Mouse (Mus musculus): ENCODE data around the gene Neu2. TPM values are rescaled to one million over a fixed set of nuclear protein-coding genes. Genes with fewer than 3 reads are reported as not detected.

The Neu2 gene
- polyA plus RNA-seq, 1 experiment from 2014 or later, result 0.80 TPM

DNA sequence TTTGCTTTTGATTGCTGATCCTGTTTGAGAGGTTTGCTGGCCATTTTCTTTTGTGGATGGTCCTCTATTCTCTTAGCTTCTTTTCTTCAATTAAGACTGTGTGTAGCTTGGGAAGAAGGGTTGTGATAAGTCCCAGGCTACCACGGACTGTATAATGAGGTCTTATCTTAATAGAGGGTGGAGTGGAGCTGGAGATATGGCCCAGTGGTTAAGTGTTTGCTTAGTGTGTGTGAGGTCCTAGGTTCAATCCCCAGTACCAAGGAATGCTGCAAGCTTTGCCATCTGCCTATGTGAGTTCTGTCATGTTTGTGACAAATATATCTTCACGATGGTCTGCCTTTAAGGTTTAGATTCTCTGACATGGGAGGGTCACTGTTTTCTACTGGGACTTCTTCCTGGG lies 118.4 kb downstream of the Neu2 start:
- Histone ChIP-seq H3K27me3 (ENCODE audit: control insufficient read depth, insufficient read depth, low read length) (no peaks in the 10 kb centered on the region), H3K4me2 (replicated peaks; ENCODE audit: low read depth, low read length) (no peak overlapping the region), H3K9ac (ENCODE audit: low read depth, low read length) (no peak overlapping the region), H3K27ac (ENCODE audit: low read depth, low read length) (no peak overlapping the region), H3K4me1 (ENCODE audit: control insufficient read depth, insufficient read depth, low read length) (no peaks in the 10 kb centered on the region), H3K4me3 (ENCODE audit: low read length) (no peak overlapping the region), H3K36me3 (ENCODE audit: control insufficient read depth, insufficient read depth, low read length) (no peaks in the 10 kb centered on the region), H3K9me3 (ENCODE audit: control insufficient read depth, low read length) (no peaks in the 10 kb centered on the region)
- no peak for ATAC-seq (ENCODE audit: low FRiP score, low TSS enrichment)
- WGBS, result 69% methylated on average over 2 of the region's 2 CpGs

DNA sequence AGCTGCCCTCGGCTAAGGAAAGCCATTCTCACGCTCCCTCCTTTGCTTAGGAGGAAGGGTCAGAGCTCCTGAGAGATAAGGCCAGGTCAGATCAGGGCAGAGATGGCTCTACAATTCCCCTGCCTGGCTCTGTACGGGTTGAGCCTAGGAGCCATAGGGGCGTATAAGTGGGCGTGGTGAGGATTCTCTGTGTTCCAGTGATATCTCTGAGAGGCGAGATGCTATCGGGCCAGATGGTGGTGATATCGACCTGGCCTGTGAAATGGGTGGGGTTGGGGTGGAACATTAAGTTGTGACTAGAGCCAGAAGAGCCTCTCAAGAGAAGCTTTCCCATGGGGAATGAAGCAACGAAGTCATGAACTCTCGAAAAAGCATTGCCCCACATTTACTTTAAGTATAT lies 121.9 kb downstream of the Neu2 start:
- no peak overlapping the region for H3K9ac ChIP-seq (ENCODE audit: low read depth, low read length)
- no peak overlapping the region for H3K4me2 ChIP-seq (replicated peaks; ENCODE audit: low read depth, low read length)
- H3K27me3 ChIP-seq (ENCODE audit: control insufficient read depth, insufficient read depth, low read length), result no peaks in the 10 kb centered on the region
- H3K27ac ChIP-seq (ENCODE audit: low read depth, low read length), result no peak overlapping the region
- H3K4me1 ChIP-seq (ENCODE audit: control insufficient read depth, insufficient read depth, low read length), result no peaks in the 10 kb centered on the region
- WGBS, result 73% methylated on average over 10 of the region's 10 CpGs
- no peak for ATAC-seq (ENCODE audit: low FRiP score, low TSS enrichment)
- H3K9me3 ChIP-seq (ENCODE audit: control insufficient read depth, low read length), result no peaks in the 10 kb centered on the region
- H3K4me3 ChIP-seq (ENCODE audit: low read length), result no peak overlapping the region
- no peaks in the 10 kb centered on the region for H3K36me3 ChIP-seq (ENCODE audit: control insufficient read depth, insufficient read depth, low read length)

DNA sequence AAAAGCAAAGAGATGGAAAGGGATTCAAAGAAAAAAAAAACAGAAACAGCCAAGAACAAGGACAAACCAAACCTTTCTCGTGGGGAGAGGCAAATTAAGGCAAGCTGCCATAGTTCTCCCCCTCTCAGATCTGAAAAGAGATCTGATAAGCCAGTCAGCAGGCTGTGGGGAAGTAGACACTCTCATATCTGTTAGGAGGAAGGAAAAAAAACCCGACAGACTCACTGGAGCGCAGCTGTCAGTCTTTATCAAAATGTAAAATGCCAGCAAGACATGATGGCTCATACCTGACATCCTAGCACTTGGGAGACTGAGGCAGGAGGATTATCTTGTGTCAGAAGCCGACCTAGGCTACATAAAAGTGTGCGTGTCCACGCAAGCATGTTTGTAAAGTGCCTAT lies 122.5 kb downstream of the Neu2 start:
- Histone ChIP-seq H3K27me3 (ENCODE audit: control insufficient read depth, insufficient read depth, low read length) (no peaks in the 10 kb centered on the region), H3K27ac (ENCODE audit: low read depth, low read length) (no peak overlapping the region), H3K4me2 (replicated peaks; ENCODE audit: low read depth, low read length) (no peak overlapping the region), H3K4me1 (ENCODE audit: control insufficient read depth, insufficient read depth, low read length) (no peaks in the 10 kb centered on the region), H3K9ac (ENCODE audit: low read depth, low read length) (no peak overlapping the region), H3K36me3 (ENCODE audit: control insufficient read depth, insufficient read depth, low read length) (no peaks in the 10 kb centered on the region), H3K9me3 (ENCODE audit: control insufficient read depth, low read length) (no peaks in the 10 kb centered on the region), H3K4me3 (ENCODE audit: low read length) (no peak overlapping the region)
- 73% methylated on average over 6 of the region's 6 CpGs for WGBS
- no peak for ATAC-seq (ENCODE audit: low FRiP score, low TSS enrichment)

DNA sequence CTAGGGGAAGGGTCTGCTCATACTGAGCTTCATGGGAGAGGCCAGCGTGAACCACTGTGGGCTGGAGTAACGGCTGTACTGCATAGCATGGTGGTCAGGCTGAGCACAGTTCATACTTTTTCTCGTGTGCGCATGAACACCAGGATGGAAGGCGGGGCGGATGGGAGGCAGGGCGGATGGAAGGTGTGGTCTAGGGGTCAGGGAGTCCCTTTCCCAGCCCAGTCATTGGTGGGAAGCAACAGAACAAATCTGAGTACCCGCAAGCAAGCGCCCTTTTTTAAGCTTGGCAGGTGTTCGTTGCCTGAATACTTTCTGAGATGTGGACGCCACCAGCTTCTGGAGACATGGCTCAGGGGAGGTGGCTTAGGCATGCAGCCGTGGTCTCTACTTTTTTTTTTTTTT lies 127.0 kb downstream of the Neu2 start:
- no peak for ATAC-seq (ENCODE audit: low FRiP score, low TSS enrichment)
- H3K4me1 ChIP-seq (ENCODE audit: control insufficient read depth, insufficient read depth, low read length), result 0 out of 2 replicates have a peak, but pooled peaks cover 6% of the 10 kb centered on the region
- no peak overlapping the region for H3K4me2 ChIP-seq (replicated peaks; ENCODE audit: low read depth, low read length)
- 90% methylated on average over 12 of the region's 12 CpGs for WGBS
- H3K9ac ChIP-seq (ENCODE audit: low read depth, low read length), result no peak overlapping the region
- H3K36me3 ChIP-seq (ENCODE audit: control insufficient read depth, insufficient read depth, low read length), result no peaks in the 10 kb centered on the region
- H3K27me3 ChIP-seq (ENCODE audit: control insufficient read depth, insufficient read depth, low read length), result no peaks in the 10 kb centered on the region
- no peak overlapping the region for H3K27ac ChIP-seq (ENCODE audit: low read depth, low read length)
- no peak overlapping the region for H3K4me3 ChIP-seq (ENCODE audit: low read length)
- no peaks in the 10 kb centered on the region for H3K9me3 ChIP-seq (ENCODE audit: control insufficient read depth, low read length)

DNA sequence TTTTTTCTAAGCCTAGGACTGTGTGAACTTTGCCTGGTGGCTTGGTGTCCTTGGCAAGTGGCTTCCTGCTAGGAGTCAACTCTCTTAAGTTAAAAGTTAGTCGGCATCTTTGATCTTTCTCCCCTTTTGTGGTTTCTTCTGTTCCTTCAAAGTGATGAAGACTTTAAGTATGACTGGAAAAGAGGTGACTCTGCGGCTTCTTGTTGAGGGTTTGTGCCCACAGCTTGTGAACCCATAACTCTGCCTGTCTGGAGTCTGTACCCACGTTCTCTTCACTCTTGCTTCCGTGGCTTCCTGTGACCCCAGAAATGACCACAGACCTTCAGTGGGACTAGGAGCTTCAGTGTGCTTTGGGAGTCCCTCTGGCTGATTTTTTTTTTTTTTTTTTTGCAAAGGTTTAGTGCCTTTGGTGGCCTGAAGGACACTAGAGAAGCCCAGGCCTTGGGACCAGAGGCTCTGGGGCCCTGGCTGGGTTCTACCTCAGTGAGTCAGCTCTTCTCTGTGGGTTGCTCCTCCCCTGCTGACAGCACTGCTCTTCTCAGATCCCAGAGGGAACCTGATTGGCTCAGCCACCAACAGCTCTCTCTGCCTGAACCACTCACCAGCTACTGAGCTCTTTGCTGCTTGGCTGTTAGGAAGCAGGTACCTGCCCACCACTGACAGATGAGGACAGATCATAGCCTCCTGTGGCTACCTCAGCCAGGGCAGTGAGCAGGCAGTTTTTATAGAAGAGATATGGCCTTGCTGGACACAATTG lies 127.6 kb downstream of the Neu2 start:
- WGBS, result 81% methylated on average over 4 of the region's 4 CpGs
- Histone ChIP-seq H3K9ac (ENCODE audit: low read depth, low read length) (no peak overlapping the region), H3K36me3 (ENCODE audit: control insufficient read depth, insufficient read depth, low read length) (no peaks in the 10 kb centered on the region), H3K4me1 (ENCODE audit: control insufficient read depth, insufficient read depth, low read length) (0 out of 2 replicates have a peak, but pooled peaks cover 6% of the 10 kb centered on the region), H3K27ac (ENCODE audit: low read depth, low read length) (no peak overlapping the region), H3K9me3 (ENCODE audit: control insufficient read depth, low read length) (no peaks in the 10 kb centered on the region), H3K4me2 (replicated peaks; ENCODE audit: low read depth, low read length) (no peak overlapping the region), H3K4me3 (ENCODE audit: low read length) (no peak overlapping the region), H3K27me3 (ENCODE audit: control insufficient read depth, insufficient read depth, low read length) (no peaks in the 10 kb centered on the region)
- ATAC-seq (ENCODE audit: low FRiP score, low TSS enrichment), result peak; percentile 83

DNA sequence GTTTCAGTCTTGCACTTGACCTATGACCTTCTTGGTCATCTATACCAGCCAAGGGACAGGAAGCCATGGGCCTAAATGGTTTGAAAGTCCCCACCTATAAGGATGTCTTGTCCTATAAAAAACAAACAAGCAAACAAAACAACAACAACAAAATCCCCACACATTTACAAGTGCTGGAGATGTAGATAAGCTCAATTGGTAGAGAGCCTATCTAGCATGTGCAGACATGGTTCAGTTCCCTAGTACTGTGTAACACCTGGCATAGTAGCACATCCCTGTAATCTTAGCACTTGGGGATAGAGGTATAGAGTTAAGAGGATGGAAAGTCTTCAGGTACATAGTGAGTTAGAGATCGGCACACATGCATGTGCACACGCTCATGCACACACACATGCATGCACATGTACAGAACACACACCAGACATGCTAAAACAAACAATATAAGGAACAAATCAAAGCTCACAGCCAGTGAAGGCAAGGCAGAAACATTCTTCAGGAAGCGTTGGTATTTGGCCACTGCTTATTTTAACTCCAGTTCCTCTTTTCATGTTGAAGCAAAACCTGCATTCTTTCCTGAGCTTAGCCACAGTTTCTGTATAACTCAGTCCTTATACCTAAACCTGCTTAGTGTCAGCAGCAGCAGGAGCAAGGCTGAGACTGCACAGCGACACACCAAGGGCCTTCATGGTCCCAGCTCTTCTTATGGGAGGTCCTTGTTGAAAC lies 128.3 kb downstream of the Neu2 start:
- no peak overlapping the region for H3K27ac ChIP-seq (ENCODE audit: low read depth, low read length)
- no peaks in the 10 kb centered on the region for H3K27me3 ChIP-seq (ENCODE audit: control insufficient read depth, insufficient read depth, low read length)
- no peaks in the 10 kb centered on the region for H3K36me3 ChIP-seq (ENCODE audit: control insufficient read depth, insufficient read depth, low read length)
- 89% methylated on average over 4 of the region's 4 CpGs for WGBS
- H3K9ac ChIP-seq (ENCODE audit: low read depth, low read length), result no peak overlapping the region
- H3K4me3 ChIP-seq (ENCODE audit: low read length), result no peak overlapping the region
- ATAC-seq (ENCODE audit: low FRiP score, low TSS enrichment), result no peak
- no peaks in the 10 kb centered on the region for H3K9me3 ChIP-seq (ENCODE audit: control insufficient read depth, low read length)
- no peak overlapping the region for H3K4me2 ChIP-seq (replicated peaks; ENCODE audit: low read depth, low read length)
- 0 out of 2 replicates have a peak, but pooled peaks cover 6% of the 10 kb centered on the region for H3K4me1 ChIP-seq (ENCODE audit: control insufficient read depth, insufficient read depth, low read length)

DNA sequence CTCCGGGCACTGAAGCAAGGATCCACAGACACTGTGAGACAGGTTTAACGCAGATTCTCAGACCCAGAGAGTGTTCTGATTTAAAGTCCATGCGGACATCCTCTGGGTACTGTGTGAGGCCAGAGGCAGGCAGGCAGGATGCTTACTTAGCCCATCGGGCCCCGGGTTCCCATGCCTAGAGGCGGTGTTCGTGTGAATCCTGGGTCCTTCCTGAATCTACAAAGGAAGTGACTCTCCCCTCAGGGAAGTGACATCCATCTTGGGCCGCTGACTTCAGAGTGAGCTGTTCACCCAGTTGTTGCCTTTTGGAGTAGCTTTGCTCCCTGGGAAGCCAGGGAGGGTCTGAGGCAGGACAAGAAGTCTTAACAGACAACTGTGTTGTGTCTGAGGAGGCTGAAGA lies 130.0 kb downstream of the Neu2 start:
- Histone ChIP-seq H3K36me3 (ENCODE audit: control insufficient read depth, insufficient read depth, low read length) (no peaks in the 10 kb centered on the region), H3K27me3 (ENCODE audit: control insufficient read depth, insufficient read depth, low read length) (no peaks in the 10 kb centered on the region), H3K4me1 (ENCODE audit: control insufficient read depth, insufficient read depth, low read length) (0 out of 2 replicates have a peak, but pooled peaks cover 6% of the 10 kb centered on the region), H3K9ac (ENCODE audit: low read depth, low read length) (no peak overlapping the region), H3K4me3 (ENCODE audit: low read length) (no peak overlapping the region), H3K9me3 (ENCODE audit: control insufficient read depth, low read length) (no peaks in the 10 kb centered on the region), H3K4me2 (replicated peaks; ENCODE audit: low read depth, low read length) (no peak overlapping the region), H3K27ac (ENCODE audit: low read depth, low read length) (peak overlapping the region; percentile 79)
- 81% methylated on average over 8 of the region's 8 CpGs for WGBS
- ATAC-seq (ENCODE audit: low FRiP score, low TSS enrichment), result no peak

DNA sequence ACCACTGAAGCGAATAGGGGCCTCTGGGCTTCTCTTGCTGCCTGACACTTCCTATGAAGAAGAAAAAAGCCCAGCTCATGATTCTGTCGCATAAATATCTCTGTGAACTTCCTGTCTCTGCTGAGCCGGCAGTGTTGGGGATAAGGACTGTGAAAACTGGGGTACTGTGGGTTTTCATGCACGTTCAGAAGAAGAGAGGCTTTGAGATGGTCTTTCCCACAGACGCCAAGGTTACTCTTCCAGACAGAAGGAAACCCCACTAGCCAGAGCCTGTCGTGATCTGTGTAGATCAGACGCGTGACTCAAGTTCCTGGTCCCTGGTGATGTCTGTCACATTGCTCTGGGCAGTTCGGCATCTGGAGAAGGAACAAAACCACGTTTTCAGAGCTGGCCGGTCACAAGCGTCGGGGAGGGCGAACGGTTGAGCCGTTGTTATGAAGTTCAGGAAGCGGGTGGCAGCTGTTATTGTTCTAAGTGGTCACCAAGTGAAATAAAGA lies 130.5 kb downstream of the Neu2 start:
- no peak for ATAC-seq (ENCODE audit: low FRiP score, low TSS enrichment)
- no peaks in the 10 kb centered on the region for H3K9me3 ChIP-seq (ENCODE audit: control insufficient read depth, low read length)
- no peak overlapping the region for H3K4me2 ChIP-seq (replicated peaks; ENCODE audit: low read depth, low read length)
- H3K9ac ChIP-seq (ENCODE audit: low read depth, low read length), result no peak overlapping the region
- no peak overlapping the region for H3K4me3 ChIP-seq (ENCODE audit: low read length)
- H3K36me3 ChIP-seq (ENCODE audit: control insufficient read depth, insufficient read depth, low read length), result no peaks in the 10 kb centered on the region
- no peaks in the 10 kb centered on the region for H3K27me3 ChIP-seq (ENCODE audit: control insufficient read depth, insufficient read depth, low read length)
- H3K4me1 ChIP-seq (ENCODE audit: control insufficient read depth, insufficient read depth, low read length), result 0 out of 2 replicates have a peak, but pooled peaks cover 6% of the 10 kb centered on the region
- WGBS, result 48% methylated on average over 17 of the region's 17 CpGs
- H3K27ac ChIP-seq (ENCODE audit: low read depth, low read length), result peak overlapping the region; percentile 79

DNA sequence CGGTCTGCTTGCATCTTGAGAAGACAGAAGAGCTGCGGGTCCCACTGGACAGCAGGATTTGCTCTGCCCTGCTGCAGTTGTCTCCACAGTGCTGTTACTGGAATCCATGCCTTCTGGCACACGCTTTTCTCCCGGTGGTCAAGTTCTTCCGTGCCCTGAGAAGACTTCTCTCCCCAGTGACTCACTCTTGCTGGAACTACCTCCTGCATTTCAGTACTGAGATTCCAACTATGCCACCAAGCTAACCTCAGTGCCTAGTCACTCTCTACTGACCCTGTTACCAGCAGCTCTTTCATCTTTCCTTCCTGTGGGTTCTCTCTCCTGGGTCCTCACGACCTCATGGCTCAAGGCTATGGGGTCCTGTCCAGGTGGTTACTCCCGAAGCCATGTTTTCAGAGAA lies 133.3 kb downstream of the Neu2 start:
- Histone ChIP-seq H3K27me3 (ENCODE audit: control insufficient read depth, insufficient read depth, low read length) (no peaks in the 10 kb centered on the region), H3K4me1 (ENCODE audit: control insufficient read depth, insufficient read depth, low read length) (0 out of 2 replicates have a peak, but pooled peaks cover 6% of the 10 kb centered on the region), H3K4me2 (replicated peaks; ENCODE audit: low read depth, low read length) (no peak overlapping the region), H3K36me3 (ENCODE audit: control insufficient read depth, insufficient read depth, low read length) (no peaks in the 10 kb centered on the region), H3K9me3 (ENCODE audit: control insufficient read depth, low read length) (no peaks in the 10 kb centered on the region), H3K4me3 (ENCODE audit: low read length) (no peak overlapping the region), H3K27ac (ENCODE audit: low read depth, low read length) (no peak overlapping the region), H3K9ac (ENCODE audit: low read depth, low read length) (no peak overlapping the region)
- WGBS, result 89% methylated on average over 7 of the region's 7 CpGs
- no peak for ATAC-seq (ENCODE audit: low FRiP score, low TSS enrichment)
